Mouse (Mus musculus): ENCODE measurements around the gene Plac8.

GRCm38 (mm10) chr5:100605828-100606229 is 33.8 kb upstream of the Plac8 start:
- TF ChIP-seq MAX (IDR thresholded peaks at IDR 0.05; ENCODE audit: low read length), result no peak
- no peak for TF ChIP-seq CHD2 (IDR thresholded peaks at IDR 0.05; ENCODE audit: low read length)
- no peak for TF ChIP-seq POLR2A (IDR thresholded peaks at IDR 0.05; ENCODE audit: control insufficient read depth in 1 of 2, insufficient read depth in 1 of 2, low read depth in 1 of 2, low read length in 2 of 2, poor library complexity in 1 of 2)
- no peak for TF ChIP-seq MAZ (IDR thresholded peaks at IDR 0.05; ENCODE audit: low read depth, low read length)
- no peak for TF ChIP-seq EP300 (IDR thresholded peaks at IDR 0.05; ENCODE audit: low read depth in 1 of 2, low read length in 2 of 2)
- no peak for TF ChIP-seq CTCF (IDR thresholded peaks at IDR 0.05 in 2 of 3, conservative IDR thresholded peaks at IDR 0.05 in 1 of 3; ENCODE audit: control insufficient read depth in 1 of 3, insufficient read depth in 1 of 3, low read depth in 2 of 3, low read length in 3 of 3, poor library complexity in 1 of 3, severe bottlenecking in 1 of 3)
- TF ChIP-seq MEF2A (IDR thresholded peaks at IDR 0.05; ENCODE audit: extremely low read depth, insufficient replicate concordance, low read depth, low read length, poor library complexity, severe bottlenecking), result no peak
